Mouse (Mus musculus): ENCODE results near the gene Naaa. TPM values are rescaled to one million over a fixed set of nuclear protein-coding genes. Genes with fewer than 3 reads are reported as not detected.

Gene Naaa
- total and polyA plus RNA-seq, 2 experiments from 2014 or later = 23.1 to 28.7 TPM

GRCm38 (mm10) chr5:92212231-92212630 is 65.7 kb downstream of the Naaa start:
- ATAC-seq (ENCODE audit: low FRiP score) = no peak

GRCm38 (mm10) chr5:92210205-92210604 is 67.8 kb downstream of the Naaa start:
- H3K36me3 ChIP-seq (ENCODE audit: insufficient read depth, low read length) = no peaks in the 10 kb centered on the region; the same call in 1 of the 2 replicates
- no peak for TF ChIP-seq CTCF (IDR thresholded peaks at IDR 0.05)
- DNase-seq (ENCODE audit: low spot score) (no peak), ATAC-seq (ENCODE audit: low FRiP score) (no peak)
- no peaks in the 10 kb centered on the region for H3K27me3 ChIP-seq (ENCODE audit: insufficient read depth, low read length)
- WGBS = 82% methylated on average over 8 of the region's 8 CpGs
- H3K9me3 ChIP-seq (ENCODE audit: low read length) = no peaks in the 10 kb centered on the region
- H3K27ac ChIP-seq (ENCODE audit: low read depth, low read length) = no peak overlapping the region
- H3K9ac ChIP-seq (replicated peaks; ENCODE audit: low read length, poor library complexity, severe bottlenecking) = no peak overlapping the region
- no peak overlapping the region for H3K4me3 ChIP-seq (ENCODE audit: low read depth, low read length)
- no peaks in the 10 kb centered on the region for H3K4me1 ChIP-seq (ENCODE audit: insufficient read depth, low read length)
- no peak overlapping the region for H3K4me2 ChIP-seq (ENCODE audit: low read depth, low read length, poor library complexity, severe bottlenecking)

More at GRCm38 (mm10) chr5:92212231-92212630, 65.7 kb downstream of the Naaa start:
- H3K27ac ChIP-seq (ENCODE audit: low read depth, low read length) = no peak overlapping the region
- no peak overlapping the region for H3K4me3 ChIP-seq (ENCODE audit: low read depth, low read length)
- no peak for TF ChIP-seq CTCF (IDR thresholded peaks at IDR 0.05)
- no peak overlapping the region for H3K9ac ChIP-seq (replicated peaks; ENCODE audit: low read length, poor library complexity, severe bottlenecking)
- H3K9me3 ChIP-seq (ENCODE audit: low read length) = no peaks in the 10 kb centered on the region
- no peak overlapping the region for H3K4me2 ChIP-seq (ENCODE audit: low read depth, low read length, poor library complexity, severe bottlenecking)
- no peaks in the 10 kb centered on the region for H3K4me1 ChIP-seq (ENCODE audit: insufficient read depth, low read length)
- H3K27me3 ChIP-seq (ENCODE audit: insufficient read depth, low read length) = no peaks in the 10 kb centered on the region
- 94% methylated on average over 4 of the region's 4 CpGs for WGBS
- no peaks in the 10 kb centered on the region for H3K36me3 ChIP-seq (ENCODE audit: insufficient read depth, low read length)
- DNase-seq (ENCODE audit: low spot score) = no peak

Other genes starting within 250 kb of the Naaa start
- 20.3 and 26.1 TPM in 2 replicates for gene Cdkl2, start 234.3 kb downstream of the Naaa start, total RNA-seq (2014; rRNA removed)
- 32.4 and 33.8 TPM in 2 replicates for gene Cdkl2, start 234.3 kb downstream of the Naaa start, polyA plus RNA-seq (2015; fragmentation: Nextera tagmentation; extraction: Ambion mirVana)
- 167 and 221 TPM in 2 replicates for gene G3bp2, start 194.5 kb downstream of the Naaa start, total RNA-seq (2014; rRNA removed)
- gene G3bp2, start 194.5 kb downstream of the Naaa start, polyA plus RNA-seq (2015; fragmentation: Nextera tagmentation; extraction: Ambion mirVana) = 280 and 303 TPM in 2 replicates
- gene Uso1, start 140.2 kb downstream of the Naaa start, total RNA-seq (2014; rRNA removed) = 22.4 and 23.6 TPM in 2 replicates
- gene Uso1, start 140.2 kb downstream of the Naaa start, polyA plus RNA-seq (2015; fragmentation: Nextera tagmentation; extraction: Ambion mirVana) = 25.9 and 27.0 TPM in 2 replicates
- not detected in 2 replicates for gene U90926, start 62.8 kb downstream of the Naaa start, total RNA-seq (2014; rRNA removed)
- not detected in 2 replicates for gene U90926, start 62.8 kb downstream of the Naaa start, polyA plus RNA-seq (2015; fragmentation: Nextera tagmentation; extraction: Ambion mirVana)
- 0.60 and 2.3 TPM in 2 replicates for gene Ppef2, start 21.9 kb downstream of the Naaa start, total RNA-seq (2014; rRNA removed)
- 0.47 and 0.66 TPM in 2 replicates for gene Ppef2, start 21.9 kb downstream of the Naaa start, polyA plus RNA-seq (2015; fragmentation: Nextera tagmentation; extraction: Ambion mirVana)
- 33.1 and 38.7 TPM in 2 replicates for gene Sdad1, start 32.3 kb upstream of the Naaa start, total RNA-seq (2014; rRNA removed)
- 27.2 and 33.2 TPM in 2 replicates for gene Sdad1, start 32.3 kb upstream of the Naaa start, polyA plus RNA-seq (2015; fragmentation: Nextera tagmentation; extraction: Ambion mirVana)
- gene Cxcl9, start 49.9 kb upstream of the Naaa start, total RNA-seq (2014; rRNA removed) = not detected in 2 replicates
- gene Cxcl9, start 49.9 kb upstream of the Naaa start, polyA plus RNA-seq (2015; fragmentation: Nextera tagmentation; extraction: Ambion mirVana) = not detected in 2 replicates
- 4.2 and 4.7 TPM in 2 replicates for gene Art3, start 53.7 kb upstream of the Naaa start, total RNA-seq (2014; rRNA removed)
- gene Art3, start 53.7 kb upstream of the Naaa start, polyA plus RNA-seq (2015; fragmentation: Nextera tagmentation; extraction: Ambion mirVana) = 5.5 and 7.1 TPM in 2 replicates
- gene Cxcl10, start 70.7 kb upstream of the Naaa start, total RNA-seq (2014; rRNA removed) = not detected in 2 replicates
- gene Cxcl10, start 70.7 kb upstream of the Naaa start, polyA plus RNA-seq (2015; fragmentation: Nextera tagmentation; extraction: Ambion mirVana) = 0.28 TPM in 1 of 2 replicates, not detected in the other
- 91.8 and 145 TPM in 2 replicates for gene Nup54, start 157.0 kb upstream of the Naaa start, total RNA-seq (2014; rRNA removed)
- gene Nup54, start 157.0 kb upstream of the Naaa start, polyA plus RNA-seq (2015; fragmentation: Nextera tagmentation; extraction: Ambion mirVana) = 52.1 and 52.6 TPM in 2 replicates
- gene Scarb2, start 228.7 kb upstream of the Naaa start, total RNA-seq (2014; rRNA removed) = 139 and 160 TPM in 2 replicates
- gene Scarb2, start 228.7 kb upstream of the Naaa start, polyA plus RNA-seq (2015; fragmentation: Nextera tagmentation; extraction: Ambion mirVana) = 23.8 and 25.3 TPM in 2 replicates

All from midbrain, postnatal 0 days (tissue).